Mouse (Mus musculus): Measurements from ENCODE around the gene Krt31. TPM values are rescaled to one million over a fixed set of nuclear protein-coding genes. Genes with fewer than 3 reads are reported as not detected.

Krt31 gene
- total RNA-seq (2022) = not detected

GRCm38 (mm10) chr11:100050451-100050850, at the start of gene Krt31:
Gene Krt31 (minus strand): TSS chr11:100050551.
- DNase-seq (ENCODE audit: low spot score in 2 of 2) = no peak

- no peak for DNase-seq (ENCODE audit: low spot score in 2 of 2)
Observed at GRCm38 (mm10) chr11:100097819-100098218, 47.5 kb upstream of the Krt31 start.

- no peak for DNase-seq (ENCODE audit: low spot score in 2 of 2)
Observed at GRCm38 (mm10) chr11:100096141-100096540, 45.8 kb upstream of the Krt31 start, which contains the start of gene Krt35. Gene Krt35 (minus strand): TSS chr11:100096241.

GRCm38 (mm10) chr11:100088378-100089025, 38.2 kb upstream of the Krt31 start:
- DNase-seq (ENCODE audit: low spot score in 2 of 2) = no peak

- no peak for DNase-seq (ENCODE audit: low spot score in 2 of 2)
Observed at GRCm38 (mm10) chr11:100087861-100088260, 37.5 kb upstream of the Krt31 start, which contains the start of gene Krt32. Gene Krt32 (minus strand): TSS chr11:100088226.

GRCm38 (mm10) chr11:100073873-100074272, 23.5 kb upstream of the Krt31 start:
- DNase-seq (ENCODE audit: low spot score in 2 of 2) = no peak

- DNase-seq (ENCODE audit: low spot score in 2 of 2) = no peak
Observed at GRCm38 (mm10) chr11:100067293-100068036, 17.1 kb upstream of the Krt31 start.

- no peak for DNase-seq (ENCODE audit: low spot score in 2 of 2)
Observed at GRCm38 (mm10) chr11:100066236-100067010, 16.1 kb upstream of the Krt31 start.

- no peak for DNase-seq (ENCODE audit: low spot score in 2 of 2)
Observed at GRCm38 (mm10) chr11:100058875-100059274, 8.5 kb upstream of the Krt31 start.

- DNase-seq (ENCODE audit: low spot score in 2 of 2) = no peak
Observed at GRCm38 (mm10) chr11:100055686-100056655, 5.6 kb upstream of the Krt31 start.

- DNase-seq (ENCODE audit: low spot score in 2 of 2) = no peak
Observed at GRCm38 (mm10) chr11:100047193-100047592, 3.2 kb downstream of the Krt31 start.

GRCm38 (mm10) chr11:100046303-100046866, 4.0 kb downstream of the Krt31 start:
- DNase-seq (ENCODE audit: low spot score in 2 of 2) = no peak

- DNase-seq (ENCODE audit: low spot score in 2 of 2) = no peak
Observed at GRCm38 (mm10) chr11:100041454-100041853, 8.9 kb downstream of the Krt31 start, which contains the start of gene Krt34. Gene Krt34 (minus strand): TSS chr11:100041554.

- DNase-seq (ENCODE audit: low spot score in 2 of 2) = no peak
Observed at GRCm38 (mm10) chr11:100029768-100030167, 20.6 kb downstream of the Krt31 start, which contains the start of gene Krt33b. Gene Krt33b (minus strand): TSS chr11:100029868.

GRCm38 (mm10) chr11:100021438-100021837, 28.9 kb downstream of the Krt31 start:
- DNase-seq (ENCODE audit: low spot score in 2 of 2) = no peak

GRCm38 (mm10) chr11:100019466-100019865, 30.9 kb downstream of the Krt31 start:
- DNase-seq (ENCODE audit: low spot score in 2 of 2) = no peak

GRCm38 (mm10) chr11:100016112-100016511, 34.2 kb downstream of the Krt31 start, which contains the start of gene Krt33a:
Gene Krt33a (minus strand): TSS chr11:100016212.
- no peak for DNase-seq (ENCODE audit: low spot score in 2 of 2)

- no peak for DNase-seq (ENCODE audit: low spot score in 2 of 2)
Observed at GRCm38 (mm10) chr11:100013691-100014171, 36.6 kb downstream of the Krt31 start.

GRCm38 (mm10) chr11:100010682-100011081, 39.7 kb downstream of the Krt31 start:
- no peak for DNase-seq (ENCODE audit: low spot score in 2 of 2)

GRCm38 (mm10) chr11:100008336-100008735, 42.0 kb downstream of the Krt31 start:
- no peak for DNase-seq (ENCODE audit: low spot score in 2 of 2)

Data from layer of hippocampus, adult 8-10 months (tissue).